Mouse (Mus musculus) E14TG2a.4 (cell line): ENCODE data around the gene Olfr1055.

ENCODE experiments used
- CTCF ChIP-seq: conservative IDR thresholded peaks from 2 replicates; pipeline ENCODE4 v1.5.1; 2014; ENCODE audit warnings: low read length
- POU5F1 ChIP-seq: IDR thresholded peaks from 2 replicates; pipeline ENCODE4 v1.6.1; 2014; ENCODE audit warnings: low read length, borderline replicate concordance

GRCm38 (mm10) chr2:86378293-86378692, 28.2 kb upstream of the Olfr1055 start, which contains the start of gene Olfr1057:
- TF ChIP-seq CTCF (no peak), POU5F1 (no peak)
